Mouse (Mus musculus): ENCODE results near the gene Adk.

- no peak for TF ChIP-seq CTCF (IDR thresholded peaks at IDR 0.05; ENCODE audit: low read depth)
- TF ChIP-seq EP300 (IDR thresholded peaks at IDR 0.05; ENCODE audit: low read depth), result no peak
These were observed 11.9 kb downstream of the Adk start for GRCm38 (mm10) chr14:21064321-21064720.

Measured in heart, postnatal 0 days (tissue).